Mouse (Mus musculus): ENCODE results near the gene Elf4.

The Elf4 gene

GRCm38 (mm10) chrX:48365836-48366577 is 96.9 kb downstream of the Elf4 start:
- no peak for DNase-seq
